Mouse (Mus musculus) olfactory bulb, adult 2 months (tissue): Measurements from ENCODE around the gene Tex14. TPM values are rescaled to one million over a fixed set of nuclear protein-coding genes. Genes with fewer than 3 reads are reported as not detected.

Source experiments
- H3K27ac ChIP-seq: fragments of 200-500 bp; 2 replicates; pipeline ENCODE4 v1.5.1; 2012; ENCODE audit warnings: low read depth, low read length; ENCODE audit not compliant: insufficient read depth
- H3K4me1 ChIP-seq: fragments of 200-500 bp; 2 replicates; pipeline ENCODE4 v1.6.1; 2012; ENCODE audit warnings: low read length; ENCODE audit not compliant: control insufficient read depth, insufficient read depth
- H3K4me3 ChIP-seq: fragments of 200-500 bp; 2 replicates; pipeline ENCODE4 v1.5.1; 2012; ENCODE audit warnings: mild to moderate bottlenecking, low read depth, low read length, moderate library complexity; ENCODE audit not compliant: insufficient read depth
- CTCF ChIP-seq: fragments of 200-500 bp; IDR thresholded peaks from 2 replicates; pipeline ENCODE4 v1.5.1; 2012; ENCODE audit warnings: low read depth, mild to moderate bottlenecking, low read length, moderate library complexity; ENCODE audit not compliant: insufficient read depth
- POLR2A ChIP-seq: fragments of 200-500 bp; IDR thresholded peaks from 2 replicates; pipeline ENCODE4 v1.6.1; 2012; ENCODE audit warnings: mild to moderate bottlenecking, low read depth, low read length, moderate library complexity; ENCODE audit not compliant: insufficient read depth
- WGBS: fragments of 180-500 bp; shearing (Covaris S2); methylation state at CpG from one replicate; pipeline ENCODE4 v1.1.7; 2018; 5-methylcytosine and 5-hydroxymethylcytosine counted together
- polyA plus RNA-seq: library from polyadenylated mRNA; stranded (reverse); fragments of >200 nt; gene quantifications from 2 replicates; pipeline ENCODE4 v1.2.4, GENCODE M21; 2012; ENCODE audit warnings: low replicate concordance; ENCODE audit not compliant: missing spikeins, insufficient read depth, insufficient read length

Gene Tex14
- polyA plus RNA-seq, 1 experiment = not detected

- H3K4me3 ChIP-seq = peak overlapping the region; percentile 8; the same call in 1 of the 2 replicates
- TF ChIP-seq CTCF (no peak), POLR2A (no peak)
- 51% methylated on average over 10 of the region's 10 CpGs for WGBS
- 0 out of 2 replicates have a peak overlapping the region, but pooled peaks have one; percentile 8 for H3K27ac ChIP-seq
- H3K4me1 ChIP-seq = peaks cover 43% of the 10 kb centered on the region
Observed at GRCm38 (mm10) chr11:87580543-87581085, 175.7 kb downstream of the Tex14 start.

GRCm38 (mm10) chr11:87581161-87581865 lies 176.4 kb downstream of the Tex14 start:
- Histone ChIP-seq H3K4me1 (peaks cover 42% of the 10 kb centered on the region), H3K27ac (peak overlapping the region; percentile 8; the same call in 1 of the 2 replicates), H3K4me3 (peak overlapping the region; percentile 8; the same call in 1 of the 2 replicates)
- no peak for TF ChIP-seq POLR2A
- TF ChIP-seq CTCF = no peak
- 81% methylated on average over 12 of the region's 12 CpGs for WGBS

GRCm38 (mm10) chr11:87581933-87582710 lies 177.3 kb downstream of the Tex14 start:
- H3K4me1 ChIP-seq = peaks cover 35% of the 10 kb centered on the region
- no peak overlapping the region for H3K4me3 ChIP-seq
- peak overlapping the region; percentile 22; the same call in 1 of the 2 replicates for H3K27ac ChIP-seq
- no peak for TF ChIP-seq CTCF
- TF ChIP-seq POLR2A = no peak
- 60% methylated on average over 8 of the region's 8 CpGs for WGBS

DNA sequence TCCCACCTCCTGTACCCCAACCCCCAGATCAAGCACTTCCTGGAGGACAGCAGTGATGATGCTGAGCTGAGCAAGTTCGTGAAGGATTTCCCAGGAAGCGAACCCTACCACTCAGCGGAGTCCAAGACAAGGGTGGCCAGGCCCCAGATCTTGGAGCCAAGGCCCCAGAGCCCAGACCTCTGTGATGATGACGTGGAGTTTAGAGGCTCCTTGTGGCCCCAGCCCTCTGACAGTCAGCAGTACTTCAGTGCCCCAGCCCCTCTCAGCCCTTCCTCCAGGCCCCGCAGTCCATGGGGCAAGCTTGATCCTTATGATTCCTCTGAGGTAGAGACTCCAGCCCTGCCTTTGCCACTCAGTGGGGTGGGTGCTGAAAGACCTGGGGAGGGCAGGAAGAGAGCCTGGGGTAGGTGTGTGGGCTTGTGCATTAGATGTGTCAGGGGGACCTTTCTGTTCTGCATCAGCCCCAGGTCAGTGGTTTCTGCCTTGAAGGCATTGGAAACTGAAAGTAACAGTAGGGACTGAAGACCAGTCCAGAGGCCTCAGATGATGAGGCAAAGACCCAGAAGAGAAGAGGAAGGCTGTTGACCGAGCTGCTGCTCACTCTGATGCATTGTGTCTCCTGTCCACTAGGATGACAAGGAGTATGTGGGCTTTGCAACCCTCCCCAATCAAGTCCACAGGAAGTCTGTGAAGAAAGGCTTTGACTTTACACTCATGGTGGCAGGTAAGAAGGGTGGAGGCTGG lies 178.6 kb downstream of the Tex14 start:
- no peak overlapping the region for H3K27ac ChIP-seq
- no peak overlapping the region for H3K4me3 ChIP-seq
- TF ChIP-seq CTCF (no peak), POLR2A (no peak)
- H3K4me1 ChIP-seq = peaks cover 29% of the 10 kb centered on the region
- WGBS = 83% methylated on average over 6 of the region's 6 CpGs

DNA sequence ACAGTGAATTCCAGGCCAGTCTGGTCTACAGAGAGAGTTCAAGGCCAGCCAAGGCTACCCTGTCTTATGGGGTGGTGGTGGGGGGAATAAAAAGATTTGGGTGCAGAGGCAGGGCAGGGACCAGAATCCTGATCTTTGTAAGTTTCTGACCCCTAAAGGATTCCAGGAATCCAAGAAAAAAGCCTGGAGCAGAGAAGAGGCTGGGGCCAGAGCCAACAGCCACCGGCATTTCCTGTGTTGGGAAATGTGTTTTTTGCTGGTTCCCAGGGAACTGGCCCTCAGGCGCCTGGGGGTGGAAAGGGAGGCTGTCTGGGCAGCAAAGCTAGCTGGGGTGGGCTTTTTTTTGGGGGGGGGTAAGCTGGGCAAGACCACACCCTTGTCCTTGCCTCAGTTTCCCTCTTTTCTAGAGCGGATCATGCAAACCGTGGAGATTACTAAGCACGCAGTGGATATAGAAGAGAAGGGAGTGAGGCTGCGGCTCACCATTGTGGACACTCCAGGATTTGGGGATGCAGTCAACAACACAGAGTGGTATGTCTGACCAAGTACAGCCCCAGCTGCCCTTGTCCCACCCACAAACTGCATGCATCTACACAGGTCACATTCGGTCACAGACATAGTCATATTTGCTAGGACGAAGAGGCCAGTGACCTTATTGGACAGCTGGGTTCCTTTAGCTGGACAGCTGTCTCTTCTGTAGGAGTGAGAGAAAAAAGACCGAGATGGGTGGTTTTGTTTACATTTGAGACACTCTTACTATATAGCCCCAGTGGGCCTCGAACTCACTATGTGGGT lies 180.0 kb downstream of the Tex14 start:
- Histone ChIP-seq H3K4me1 (peaks cover 28% of the 10 kb centered on the region), H3K4me3 (no peak overlapping the region), H3K27ac (no peak overlapping the region)
- 83% methylated on average over 10 of the region's 10 CpGs for WGBS
- TF ChIP-seq CTCF (no peak), POLR2A (no peak)

DNA sequence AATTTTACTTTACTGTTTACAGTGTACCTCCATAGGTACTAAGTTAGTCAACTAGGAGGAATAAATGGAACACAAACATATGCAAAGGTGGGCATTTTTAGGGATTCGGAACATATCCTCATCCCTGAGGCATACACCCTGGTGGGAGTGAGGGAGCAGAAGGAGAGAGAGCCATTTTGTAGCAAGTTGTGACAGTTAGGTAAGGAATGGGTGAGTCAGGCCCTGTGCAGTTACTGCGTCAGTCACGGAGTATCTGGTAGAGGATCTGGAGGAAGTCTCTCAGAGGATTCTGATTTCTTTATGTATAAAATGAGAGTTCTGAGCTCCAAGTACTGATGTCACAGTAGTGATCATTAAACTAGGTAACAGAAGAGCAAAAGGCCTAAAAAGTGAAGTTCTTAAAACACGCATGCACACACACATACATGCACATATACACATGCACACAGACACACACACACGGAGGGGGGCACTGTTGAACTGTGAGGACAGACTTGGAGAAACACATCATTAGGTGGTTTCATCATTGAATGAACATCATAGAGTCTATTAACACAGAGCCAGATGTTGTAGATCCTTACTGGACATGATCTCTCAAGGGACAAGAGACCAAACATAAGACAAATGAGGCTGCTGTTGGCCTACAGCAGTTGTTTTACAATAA lies 182.5 kb downstream of the Tex14 start:
- H3K27ac ChIP-seq = no peak overlapping the region
- WGBS = 89% methylated on average over 5 of the region's 5 CpGs
- H3K4me1 ChIP-seq = peaks cover 10% of the 10 kb centered on the region; the same call in 1 of the 2 replicates
- H3K4me3 ChIP-seq = no peak overlapping the region
- TF ChIP-seq POLR2A (no peak), CTCF (no peak)

- 90% methylated on average over 8 of the region's 8 CpGs for WGBS
- H3K4me3 ChIP-seq = no peak overlapping the region
Observed at GRCm38 (mm10) chr11:87589605-87590004, 184.7 kb downstream of the Tex14 start.

DNA sequence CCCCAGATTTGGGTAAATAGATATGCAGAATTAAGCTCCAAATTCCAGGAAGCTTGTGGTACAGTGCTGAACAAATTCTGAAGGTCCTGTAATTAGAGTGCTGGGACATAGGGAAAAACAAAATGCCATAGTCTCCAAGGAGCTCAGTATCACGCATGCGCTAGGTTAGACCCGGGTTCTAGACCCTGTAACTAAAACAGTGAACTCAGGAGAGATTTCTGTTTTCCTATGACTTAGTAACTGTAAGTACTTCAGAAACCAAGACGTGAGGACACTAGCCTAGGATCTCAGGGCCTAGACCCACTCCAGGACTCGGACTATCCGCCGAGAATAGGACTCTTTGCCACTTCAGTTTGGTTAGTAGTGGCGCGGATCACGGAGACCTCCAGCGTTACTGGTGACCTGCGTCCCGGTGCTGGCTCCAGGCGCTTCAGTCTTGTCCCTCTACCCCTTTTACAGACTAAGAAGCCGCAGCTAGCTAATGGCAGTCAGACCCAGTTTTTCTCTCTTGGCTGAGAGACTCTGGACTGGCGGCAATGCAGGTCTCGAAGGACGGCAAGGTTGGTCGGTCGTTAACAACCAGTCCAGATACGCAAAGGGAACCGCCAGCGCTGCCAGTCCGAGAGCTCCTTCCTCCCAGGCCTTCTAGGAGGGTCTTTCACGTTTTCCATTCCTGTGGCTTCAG lies 186.1 kb downstream of the Tex14 start:
- H3K4me1 ChIP-seq = peaks cover 24% of the 10 kb centered on the region
- H3K4me3 ChIP-seq = peak overlapping the region; percentile 58
- H3K27ac ChIP-seq = peak overlapping the region; percentile 56
- 1% methylated on average over 25 of the region's 25 CpGs for WGBS
- TF ChIP-seq POLR2A (no peak), CTCF (no peak)

More at GRCm38 (mm10) chr11:87589605-87590004, 184.7 kb downstream of the Tex14 start:
- Histone ChIP-seq H3K4me1 (peaks cover 16% of the 10 kb centered on the region), H3K27ac (no peak overlapping the region)
- no peak for TF ChIP-seq POLR2A
- no peak for TF ChIP-seq CTCF
